Mouse (Mus musculus): ENCODE results near the gene Slc38a1. TPM values are rescaled to one million over a fixed set of nuclear protein-coding genes. Genes with fewer than 3 reads are reported as not detected.
A peak's percentile ranks its signal among the peaks of the same experiment; 100 is the strongest.

The Slc38a1 gene
- polyA plus RNA-seq, 1 experiment from 2014 or later: 70.4 TPM

- Histone ChIP-seq H3K4me2 (peak overlapping the region; percentile 50), H3K9me3 (no peaks in the 10 kb centered on the region), H3K36me3 (peaks cover 24% of the 10 kb centered on the region), H3K4me3 (0 out of 2 replicates have a peak overlapping the region, but pooled peaks have one; percentile 9), H3K27me3 (replicated peaks) (peaks cover 4% of the 10 kb centered on the region; the same call in 1 of the 2 replicates), H3K27ac (replicated peaks) (peak overlapping the region; percentile 32; the same call in 1 of the 2 replicates), H3K4me1 (peaks cover 16% of the 10 kb centered on the region), H3K9ac (peak overlapping the region; percentile 33; the same call in 1 of the 2 replicates)
- no peak for ATAC-seq (ENCODE audit: extremely low read depth, insufficient number of reproducible peaks, low FRiP score, low TSS enrichment)
- 36% methylated on average over 11 of the region's 11 CpGs for WGBS
Observed at GRCm38 (mm10) chr15:96684132-96684830, 41.6 kb upstream of the Slc38a1 start.

- no peak overlapping the region for H3K9ac ChIP-seq
- H3K36me3 ChIP-seq: no peaks in the 10 kb centered on the region
- H3K27ac ChIP-seq (replicated peaks): no peak overlapping the region
- H3K9me3 ChIP-seq: no peaks in the 10 kb centered on the region
- no peak overlapping the region for H3K4me2 ChIP-seq
- H3K4me1 ChIP-seq: peaks cover 23% of the 10 kb centered on the region
- H3K4me3 ChIP-seq: no peak overlapping the region
- 40% methylated on average over 19 of the region's 19 CpGs for WGBS
- peaks cover 4% of the 10 kb centered on the region; the same call in 1 of the 2 replicates for H3K27me3 ChIP-seq (replicated peaks)
- ATAC-seq (ENCODE audit: extremely low read depth, insufficient number of reproducible peaks, low FRiP score, low TSS enrichment): no peak
Observed at GRCm38 (mm10) chr15:96678871-96679773, 36.4 kb upstream of the Slc38a1 start.

DNA sequence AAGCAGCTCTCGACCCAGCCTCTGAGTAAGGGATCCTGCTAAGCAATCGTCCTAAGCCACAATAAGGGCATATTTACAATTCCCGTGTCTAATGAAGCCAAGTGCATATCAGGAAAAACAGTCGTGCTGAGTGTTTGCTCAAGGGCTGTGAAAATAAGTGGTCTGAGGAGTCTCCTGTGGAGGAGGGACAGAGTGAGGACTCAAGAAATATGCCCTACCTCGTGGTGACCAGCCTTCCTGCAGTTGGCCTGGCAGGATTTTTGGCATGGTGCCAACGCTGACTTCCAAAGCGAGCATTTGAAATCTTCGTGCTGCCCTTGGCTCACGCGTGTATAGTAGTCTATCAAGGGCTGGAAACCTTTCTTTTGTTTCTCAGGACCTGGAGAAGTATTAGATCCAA, 33.8 kb upstream of the Slc38a1 start:
- Histone ChIP-seq H3K4me1 (peaks cover 22% of the 10 kb centered on the region), H3K36me3 (no peaks in the 10 kb centered on the region), H3K4me2 (peak overlapping the region; percentile 27), H3K9me3 (no peaks in the 10 kb centered on the region), H3K27me3 (replicated peaks) (peaks cover 4% of the 10 kb centered on the region; the same call in 1 of the 2 replicates), H3K9ac (peak overlapping the region; percentile 56), H3K4me3 (no peak overlapping the region), H3K27ac (replicated peaks) (peak overlapping the region; percentile 62)
- ATAC-seq (ENCODE audit: extremely low read depth, insufficient number of reproducible peaks, low FRiP score, low TSS enrichment): no peak
- WGBS: 29% methylated on average over 10 of the region's 10 CpGs

GRCm38 (mm10) chr15:96675744-96676143, 33.0 kb upstream of the Slc38a1 start:
- peaks cover 22% of the 10 kb centered on the region for H3K4me1 ChIP-seq
- no peak for ATAC-seq (ENCODE audit: extremely low read depth, insufficient number of reproducible peaks, low FRiP score, low TSS enrichment)
- H3K9me3 ChIP-seq: no peaks in the 10 kb centered on the region
- H3K4me2 ChIP-seq: no peak overlapping the region
- H3K4me3 ChIP-seq: no peak overlapping the region
- no peaks in the 10 kb centered on the region for H3K36me3 ChIP-seq
- no peak overlapping the region; the same call in 1 of the 2 replicates for H3K9ac ChIP-seq
- peaks cover 4% of the 10 kb centered on the region; the same call in 1 of the 2 replicates for H3K27me3 ChIP-seq (replicated peaks)
- H3K27ac ChIP-seq (replicated peaks): peak overlapping the region; percentile 62; the same call in 1 of the 2 replicates
- 58% methylated on average over 15 of the region's 15 CpGs for WGBS

DNA sequence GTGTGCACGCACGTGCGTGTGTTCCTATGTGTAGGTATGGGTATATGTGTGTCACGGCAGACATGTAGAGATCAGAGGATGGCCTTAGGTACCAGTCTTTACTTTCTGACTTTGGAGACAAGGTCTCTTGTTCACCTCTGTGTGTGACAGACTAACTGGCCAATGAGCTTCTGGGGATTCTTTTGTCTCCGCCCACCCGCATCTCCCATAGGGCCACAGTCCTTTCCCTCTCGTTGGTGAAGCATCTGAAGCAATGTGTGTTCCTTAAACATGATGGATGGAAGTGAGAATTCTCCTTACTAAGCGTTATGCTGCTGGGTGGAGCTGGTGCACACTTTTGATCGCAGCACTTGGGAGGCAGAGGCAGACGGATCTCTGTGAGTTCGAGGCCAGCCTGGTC, 32.3 kb upstream of the Slc38a1 start:
- Histone ChIP-seq H3K4me1 (peaks cover 22% of the 10 kb centered on the region), H3K4me3 (no peak overlapping the region), H3K36me3 (no peaks in the 10 kb centered on the region), H3K9me3 (no peaks in the 10 kb centered on the region), H3K9ac (no peak overlapping the region), H3K27ac (replicated peaks) (no peak overlapping the region), H3K4me2 (no peak overlapping the region), H3K27me3 (replicated peaks) (peaks cover 4% of the 10 kb centered on the region; the same call in 1 of the 2 replicates)
- 79% methylated on average over 11 of the region's 11 CpGs for WGBS
- no peak for ATAC-seq (ENCODE audit: extremely low read depth, insufficient number of reproducible peaks, low FRiP score, low TSS enrichment)

- H3K9me3 ChIP-seq: no peaks in the 10 kb centered on the region
Observed at GRCm38 (mm10) chr15:96674089-96674488, 31.4 kb upstream of the Slc38a1 start.

DNA sequence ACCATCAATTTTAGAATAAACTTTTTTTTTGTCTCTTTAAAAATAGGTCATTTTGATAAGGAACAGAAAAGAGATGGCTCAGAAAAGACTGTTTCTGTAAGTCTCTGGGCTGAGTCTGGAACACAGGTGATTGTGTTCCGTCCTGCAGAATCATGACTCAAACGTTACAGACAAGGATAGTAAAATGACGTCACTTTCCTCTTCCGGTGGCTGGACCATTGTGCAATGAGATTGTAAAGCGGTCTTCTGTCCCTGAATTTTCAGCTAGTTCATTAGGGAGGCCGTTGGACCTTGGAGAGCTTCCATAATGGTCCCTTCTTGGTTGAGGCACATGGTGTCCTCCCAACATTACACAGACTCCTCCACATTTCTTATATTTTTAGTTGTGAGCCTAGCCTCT, 27.0 kb upstream of the Slc38a1 start:
- Histone ChIP-seq H3K27ac (replicated peaks) (no peak overlapping the region), H3K36me3 (no peaks in the 10 kb centered on the region), H3K9ac (no peak overlapping the region), H3K4me1 (peaks cover 7% of the 10 kb centered on the region; the same call in 1 of the 2 replicates), H3K9me3 (no peaks in the 10 kb centered on the region), H3K27me3 (replicated peaks) (no peaks in the 10 kb centered on the region), H3K4me3 (no peak overlapping the region), H3K4me2 (no peak overlapping the region)
- 63% methylated on average over 6 of the region's 6 CpGs for WGBS
- ATAC-seq (ENCODE audit: extremely low read depth, insufficient number of reproducible peaks, low FRiP score, low TSS enrichment): no peak

More at GRCm38 (mm10) chr15:96674089-96674488, 31.4 kb upstream of the Slc38a1 start:
- Histone ChIP-seq H3K36me3 (no peaks in the 10 kb centered on the region), H3K4me1 (peaks cover 21% of the 10 kb centered on the region), H3K4me2 (no peak overlapping the region), H3K27me3 (replicated peaks) (no peaks in the 10 kb centered on the region), H3K9ac (no peak overlapping the region), H3K4me3 (no peak overlapping the region), H3K27ac (replicated peaks) (no peak overlapping the region)
- 42% methylated on average over 1 of the region's 1 CpGs for WGBS
- ATAC-seq (ENCODE audit: extremely low read depth, insufficient number of reproducible peaks, low FRiP score, low TSS enrichment): no peak

- Histone ChIP-seq H3K4me2 (peak overlapping the region; percentile 64), H3K9me3 (no peaks in the 10 kb centered on the region), H3K9ac (peak overlapping the region; percentile 62; the same call in 1 of the 2 replicates), H3K27me3 (replicated peaks) (no peaks in the 10 kb centered on the region), H3K36me3 (no peaks in the 10 kb centered on the region), H3K4me3 (peak overlapping the region; percentile 36), H3K27ac (replicated peaks) (no peak overlapping the region), H3K4me1 (peaks cover 7% of the 10 kb centered on the region; the same call in 1 of the 2 replicates)
- 4% methylated on average over 7 of the region's 7 CpGs for WGBS
- ATAC-seq (ENCODE audit: extremely low read depth, insufficient number of reproducible peaks, low FRiP score, low TSS enrichment): no peak
Observed at GRCm38 (mm10) chr15:96666663-96667062, 23.9 kb upstream of the Slc38a1 start.

DNA sequence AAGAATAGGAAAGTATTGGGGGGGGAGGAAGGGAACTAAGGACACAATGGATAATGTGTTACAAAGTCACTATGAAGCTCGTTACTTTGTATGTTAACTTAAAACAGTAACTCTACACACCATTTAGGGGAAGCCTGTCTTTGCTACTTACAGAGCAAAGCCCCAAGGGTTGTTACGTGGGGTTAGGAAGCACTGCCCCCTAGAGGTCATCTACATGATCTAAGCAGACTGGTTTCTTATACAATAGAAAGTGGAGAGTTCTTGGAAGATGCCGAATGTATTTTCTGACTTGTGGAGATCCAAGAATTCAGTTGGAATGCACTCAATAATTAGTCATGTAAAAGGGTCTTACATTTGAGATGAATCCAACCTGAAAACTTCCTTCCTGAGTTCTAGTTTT, 23.2 kb upstream of the Slc38a1 start:
- Histone ChIP-seq H3K27me3 (replicated peaks) (no peaks in the 10 kb centered on the region), H3K4me3 (peak overlapping the region; percentile 36; the same call in 1 of the 2 replicates), H3K9ac (peak overlapping the region; percentile 62; the same call in 1 of the 2 replicates), H3K27ac (replicated peaks) (no peak overlapping the region), H3K4me1 (peaks cover 12% of the 10 kb centered on the region), H3K36me3 (no peaks in the 10 kb centered on the region), H3K9me3 (no peaks in the 10 kb centered on the region), H3K4me2 (peak overlapping the region; percentile 64)
- 8% methylated on average over 3 of the region's 3 CpGs for WGBS
- ATAC-seq (ENCODE audit: extremely low read depth, insufficient number of reproducible peaks, low FRiP score, low TSS enrichment): no peak; the same call in 1 of the 2 replicates

DNA sequence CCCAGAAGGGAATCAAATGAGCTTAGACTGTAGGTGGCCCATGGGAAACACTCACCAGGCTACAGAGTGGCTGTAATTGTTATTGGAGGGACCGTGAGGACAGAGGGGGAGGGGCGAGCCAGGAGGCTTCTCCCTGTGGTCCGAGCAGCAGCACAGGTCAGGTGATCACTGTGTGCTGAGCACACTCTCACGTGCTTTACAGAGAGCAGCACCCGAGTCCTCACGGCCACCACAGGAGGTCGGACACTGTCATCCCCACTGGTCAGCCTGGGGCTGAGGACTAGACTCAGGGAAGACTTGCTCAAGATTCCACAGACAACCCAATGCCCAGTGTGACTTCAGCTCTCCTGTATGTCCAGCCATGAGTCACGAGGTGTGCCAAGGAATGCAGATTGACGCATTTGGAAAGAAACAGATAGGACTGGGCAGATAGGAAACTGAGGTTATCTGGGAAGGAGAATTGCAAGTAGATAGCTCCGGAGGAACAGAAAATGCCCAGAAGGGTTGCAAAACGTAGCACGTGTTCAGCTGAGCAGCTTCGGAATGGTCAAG, 18.0 kb upstream of the Slc38a1 start:
- H3K27ac ChIP-seq (replicated peaks): no peak overlapping the region
- H3K27me3 ChIP-seq (replicated peaks): no peaks in the 10 kb centered on the region
- ATAC-seq (ENCODE audit: extremely low read depth, insufficient number of reproducible peaks, low FRiP score, low TSS enrichment): peak; percentile 25; the same call in 1 of the 2 replicates
- H3K4me2 ChIP-seq: peak overlapping the region; percentile 52
- H3K4me3 ChIP-seq: no peak overlapping the region
- H3K36me3 ChIP-seq: no peaks in the 10 kb centered on the region
- H3K4me1 ChIP-seq: peaks cover 29% of the 10 kb centered on the region
- H3K9ac ChIP-seq: no peak overlapping the region
- 16% methylated on average over 13 of the region's 13 CpGs for whole genome bisulfite sequencing
- no peaks in the 10 kb centered on the region for H3K9me3 ChIP-seq

DNA sequence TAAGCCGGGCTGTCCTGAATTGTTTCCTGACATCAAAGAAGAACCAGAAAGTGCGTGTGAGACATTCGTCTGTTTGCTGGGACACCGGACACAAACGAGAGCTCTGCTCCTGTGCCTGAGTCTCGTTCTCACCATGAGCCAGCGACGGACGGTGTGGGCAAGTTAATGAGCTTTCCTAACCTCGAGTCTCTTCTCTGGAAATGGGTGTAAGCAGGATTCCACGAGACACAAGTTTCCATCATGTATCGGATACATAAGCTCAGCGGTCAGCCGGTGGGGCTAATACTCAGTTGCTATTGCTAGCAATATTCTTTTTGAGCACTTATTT, 15.5 kb upstream of the Slc38a1 start:
- Histone ChIP-seq H3K4me2 (peak overlapping the region; percentile 41), H3K9me3 (no peaks in the 10 kb centered on the region)
- 57% methylated on average over 14 of the region's 14 CpGs for WGBS

More for the DNA sequence above, 15.5 kb upstream of the Slc38a1 start:
- Histone ChIP-seq H3K27ac (replicated peaks) (no peak overlapping the region), H3K4me3 (0 out of 2 replicates have a peak overlapping the region, but pooled peaks have one; percentile 13), H3K36me3 (no peaks in the 10 kb centered on the region), H3K4me1 (peaks cover 33% of the 10 kb centered on the region), H3K9ac (no peak overlapping the region), H3K27me3 (replicated peaks) (no peaks in the 10 kb centered on the region)
- no peak for ATAC-seq (ENCODE audit: extremely low read depth, insufficient number of reproducible peaks, low FRiP score, low TSS enrichment)

Data from heart, embryonic 13.5 days (tissue).